Mouse (Mus musculus) heart, embryonic 12.5 days (tissue): ENCODE data around the gene AI413582. TPM values are rescaled to one million over a fixed set of nuclear protein-coding genes. Genes with fewer than 3 reads are reported as not detected.

Experiments
- ATAC-seq: fragments of 200-750 bp; cut with Nextera tagmentation; 2 replicates; pipeline ENCODE4 v1.8.0; 2017; ENCODE audit warnings: moderate TSS enrichment, moderate library complexity; ENCODE audit not compliant: insufficient number of reproducible peaks, low FRiP score
- H3K27ac ChIP-seq: fragments of 300-500 bp; sonication (generic); 2 replicates; pipeline ENCODE4 v1.5.1; 2016; ENCODE audit warnings: mild to moderate bottlenecking, moderate library complexity; ENCODE audit not compliant: poor library complexity, severe bottlenecking
- H3K27me3 ChIP-seq: fragments of 300-500 bp; sonication (generic); replicated peaks from 2 replicates; pipeline ENCODE4 v1.6.1; 2016; ENCODE audit warnings: mild to moderate bottlenecking, moderate library complexity
- H3K36me3 ChIP-seq: fragments of 300-500 bp; sonication (generic); 2 replicates; pipeline ENCODE4 v1.6.1; 2016; ENCODE audit warnings: mild to moderate bottlenecking, moderate library complexity
- H3K4me1 ChIP-seq: fragments of 300-500 bp; sonication (generic); replicated peaks from 2 replicates; pipeline ENCODE4 v1.6.1; 2016; ENCODE audit warnings: mild to moderate bottlenecking
- H3K4me2 ChIP-seq: fragments of 300-500 bp; sonication (generic); 2 replicates; pipeline ENCODE4 v1.6.1; 2016; ENCODE audit warnings: mild to moderate bottlenecking, moderate library complexity
- H3K4me3 ChIP-seq: fragments of 300-500 bp; sonication (generic); 2 replicates; pipeline ENCODE4 v1.5.1; 2016; ENCODE audit warnings: mild to moderate bottlenecking
- H3K9ac ChIP-seq: fragments of 300-500 bp; sonication (generic); 2 replicates; pipeline ENCODE4 v1.6.1; 2016; ENCODE audit warnings: mild to moderate bottlenecking, moderate library complexity
- H3K9me3 ChIP-seq: fragments of 300-500 bp; sonication (generic); replicated peaks from 2 replicates; pipeline ENCODE4 v1.6.1; 2016; ENCODE audit warnings: mild to moderate bottlenecking, moderate library complexity
- WGBS: fragments of 180-500 bp; shearing (Covaris S2); methylation state at CpG from one replicate; pipeline ENCODE4 v1.1.7; 2016; 5-methylcytosine and 5-hydroxymethylcytosine counted together
- polyA plus RNA-seq: library from polyadenylated mRNA; unstranded; fragments of >200 nt; fragmentation: Nextera tagmentation; extraction: Ambion mirVana; gene quantifications from 2 replicates; pipeline ENCODE4 v1.2.1, GENCODE M21; 2016

Gene AI413582
- polyA plus RNA-seq, 1 experiment from 2014 or later: 14.9 TPM

DNA sequence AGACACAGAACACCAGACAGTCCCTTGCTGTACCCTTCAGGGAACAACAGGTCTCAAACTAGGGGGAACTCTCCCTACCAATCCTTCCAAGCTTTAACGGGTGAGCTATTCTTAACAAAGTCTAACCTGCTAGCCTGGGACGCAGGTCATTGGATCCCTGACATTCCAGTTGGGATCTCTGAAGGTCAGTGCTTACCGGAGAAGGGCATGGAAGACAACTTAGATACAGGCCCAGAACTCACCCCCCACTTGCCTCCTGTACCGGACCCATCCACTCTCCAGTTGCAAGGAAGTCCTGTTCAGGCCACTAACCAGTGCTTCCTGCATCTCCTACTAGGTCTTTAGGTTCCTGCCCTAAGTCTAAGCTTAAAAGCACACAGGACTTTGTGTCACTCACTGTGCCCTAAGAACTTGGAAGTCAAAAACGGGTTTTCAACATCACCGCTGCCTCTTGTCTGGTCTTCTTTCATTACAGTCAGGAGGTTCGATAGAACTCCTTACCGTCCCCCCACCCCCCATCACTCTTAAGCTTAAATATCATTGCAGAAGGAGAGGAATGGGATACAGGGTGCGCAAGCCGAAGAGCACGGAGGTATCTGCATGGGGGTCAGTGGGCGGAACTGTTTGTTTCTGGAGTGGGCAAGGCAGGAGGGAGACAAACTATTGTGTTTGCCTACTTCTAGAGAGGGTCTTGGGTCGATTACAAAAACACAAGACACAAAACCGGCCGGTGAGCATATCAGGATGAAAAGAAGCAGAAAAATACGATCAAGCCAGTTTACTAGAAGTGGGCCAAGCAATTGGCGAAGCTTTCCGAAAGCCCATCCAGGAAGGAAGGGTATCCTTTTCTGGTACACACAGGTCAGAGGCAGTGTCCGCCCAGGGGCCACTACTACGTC is 11.2 kb downstream of the AI413582 start:
- Histone ChIP-seq H3K4me2 (peak overlapping the region; percentile 96), H3K4me3 (peak overlapping the region; percentile 78), H3K9ac (peak overlapping the region; percentile 81), H3K27me3 (no peaks in the 10 kb centered on the region), H3K9me3 (no peaks in the 10 kb centered on the region), H3K4me1 (peaks cover 43% of the 10 kb centered on the region), H3K36me3 (no peaks in the 10 kb centered on the region), H3K27ac (peak overlapping the region; percentile 95)
- WGBS: 41% methylated on average over 20 of the region's 20 CpGs
- ATAC-seq: no peak

DNA sequence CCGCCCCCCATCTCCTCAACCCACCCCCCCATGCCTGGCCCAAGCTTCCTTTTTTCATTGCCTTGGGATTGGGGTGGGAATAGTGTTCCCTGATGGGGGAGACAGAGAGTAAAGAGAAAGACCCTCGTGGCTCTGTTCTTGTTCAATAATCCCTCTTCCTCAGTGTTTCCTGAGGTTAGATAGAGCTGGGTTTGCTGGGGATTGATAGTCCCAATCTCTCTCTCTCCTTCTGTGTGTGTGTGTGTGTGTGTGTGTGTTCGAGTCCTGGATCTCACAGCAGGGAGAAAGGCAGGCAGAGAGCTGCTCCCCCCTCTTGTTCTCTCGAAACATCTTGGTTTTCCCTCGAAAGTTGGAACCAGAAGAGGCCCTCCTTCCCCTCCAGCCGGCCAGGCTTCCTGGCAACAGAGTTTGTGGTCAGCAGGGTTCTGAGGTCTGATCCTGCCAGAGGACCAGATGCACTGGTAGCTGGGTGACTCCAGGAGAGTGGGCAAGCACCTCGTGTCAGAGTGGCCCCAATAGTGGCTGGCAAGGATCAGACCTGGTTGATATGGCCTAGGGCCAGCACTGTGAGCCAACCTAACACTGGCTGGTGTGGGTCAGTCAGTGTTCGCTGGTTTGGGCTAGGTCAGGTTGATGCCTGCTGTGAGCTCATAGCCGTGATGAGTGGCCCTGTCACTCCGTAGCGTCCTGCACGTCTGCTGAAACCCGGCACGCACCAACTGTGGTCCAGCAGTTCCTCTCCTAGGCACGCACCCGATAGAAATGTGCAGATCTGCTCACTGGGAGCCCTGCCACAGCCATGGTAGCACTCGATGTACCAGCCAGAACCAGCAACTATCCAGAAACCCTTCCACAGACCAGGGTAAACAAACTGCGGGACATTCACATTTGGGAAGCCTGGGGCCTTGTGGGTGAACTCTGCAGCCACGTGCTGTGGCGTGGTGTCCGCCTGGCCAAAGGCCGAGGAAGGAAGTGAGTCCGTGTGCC is 13.0 kb downstream of the AI413582 start:
- WGBS: 76% methylated on average over 23 of the region's 23 CpGs
- no peak overlapping the region for H3K4me3 ChIP-seq
- ATAC-seq: no peak
- no peak overlapping the region for H3K27ac ChIP-seq
- no peaks in the 10 kb centered on the region for H3K27me3 ChIP-seq
- no peaks in the 10 kb centered on the region for H3K36me3 ChIP-seq
- no peaks in the 10 kb centered on the region for H3K9me3 ChIP-seq
- H3K4me2 ChIP-seq: no peak overlapping the region
- no peak overlapping the region for H3K9ac ChIP-seq
- H3K4me1 ChIP-seq: peaks cover 34% of the 10 kb centered on the region

DNA sequence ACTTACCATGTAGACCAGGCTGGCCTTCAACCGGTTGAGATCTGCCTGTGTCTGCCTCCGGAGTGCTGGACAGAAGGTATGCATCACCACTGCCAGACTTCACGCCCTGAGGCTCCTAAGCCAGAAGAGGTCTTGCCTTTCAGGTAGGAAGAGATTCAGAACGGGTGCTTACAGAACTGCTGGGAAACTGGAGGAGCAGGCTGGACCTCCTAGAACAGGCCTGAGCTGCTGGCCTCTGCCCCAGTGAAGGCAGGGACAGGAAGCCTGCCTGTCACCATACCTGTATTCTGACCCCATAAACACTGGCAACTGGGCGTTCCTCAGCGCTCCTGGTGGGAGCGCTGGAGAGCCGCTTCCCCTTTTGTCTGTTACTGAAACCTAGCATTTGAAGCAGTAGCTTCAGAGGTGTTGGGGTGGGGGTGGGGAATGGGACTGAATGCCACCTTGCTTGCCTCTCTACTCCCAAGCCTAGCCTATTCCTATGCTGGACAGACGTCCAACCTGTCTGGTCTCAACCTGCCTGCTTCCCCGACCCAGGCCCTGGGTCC is 14.1 kb downstream of the AI413582 start:
- H3K27me3 ChIP-seq: no peaks in the 10 kb centered on the region
- H3K27ac ChIP-seq: no peak overlapping the region
- no peak overlapping the region for H3K4me3 ChIP-seq
- H3K9ac ChIP-seq: no peak overlapping the region
- H3K4me2 ChIP-seq: no peak overlapping the region
- no peak for ATAC-seq
- H3K9me3 ChIP-seq: no peaks in the 10 kb centered on the region
- H3K36me3 ChIP-seq: no peaks in the 10 kb centered on the region
- WGBS: 63% methylated on average over 10 of the region's 10 CpGs
- H3K4me1 ChIP-seq: peaks cover 40% of the 10 kb centered on the region

GRCm38 (mm10) chr17:27549234-27549633 is 16.3 kb downstream of the AI413582 start:
- no peak overlapping the region for H3K4me2 ChIP-seq

DNA sequence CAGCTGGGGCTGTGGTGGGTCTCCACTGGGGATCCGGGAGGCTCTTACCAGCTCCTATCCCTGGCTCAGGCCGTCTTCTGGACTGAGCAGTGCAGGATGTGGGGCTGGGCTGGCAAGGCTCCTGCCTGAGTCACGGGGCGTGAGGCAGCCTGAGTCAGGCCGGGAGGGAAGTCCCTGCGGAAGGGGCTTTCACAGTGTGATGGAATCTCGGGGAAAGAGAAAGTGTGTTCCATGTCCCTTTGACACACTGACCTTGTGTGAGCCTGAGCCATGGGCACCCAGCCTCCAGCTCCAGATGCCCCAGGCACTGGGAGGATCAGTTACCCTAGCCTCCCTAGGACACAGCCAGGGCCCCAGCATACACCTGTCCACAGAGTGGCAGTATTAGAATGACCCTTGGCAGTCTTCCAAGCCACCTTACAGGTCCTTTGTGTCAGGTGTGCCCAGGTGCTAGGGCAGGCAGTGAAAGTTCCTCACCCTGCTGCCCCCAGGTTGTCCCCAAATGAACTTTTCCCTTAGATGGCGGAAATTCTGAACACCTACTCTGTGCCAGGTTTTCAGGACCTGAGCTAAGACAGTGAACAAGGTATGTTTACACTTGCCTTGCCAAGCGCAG is 18.2 kb downstream of the AI413582 start:
- ATAC-seq: 0 out of 2 replicates have a peak, but pooled peaks have one; percentile 34
- no peak overlapping the region for H3K4me3 ChIP-seq
- WGBS: 58% methylated on average over 9 of the region's 9 CpGs

More at GRCm38 (mm10) chr17:27549234-27549633, 16.3 kb downstream of the AI413582 start:
- Histone ChIP-seq H3K27ac (no peak overlapping the region), H3K9me3 (no peaks in the 10 kb centered on the region), H3K27me3 (0 out of 2 replicates have a peak, but pooled peaks cover 5% of the 10 kb centered on the region), H3K9ac (no peak overlapping the region; the same call in 1 of the 2 replicates), H3K4me1 (peaks cover 23% of the 10 kb centered on the region), H3K4me3 (no peak overlapping the region), H3K36me3 (no peaks in the 10 kb centered on the region)
- WGBS: 59% methylated on average over 8 of the region's 8 CpGs
- no peak for ATAC-seq

DNA sequence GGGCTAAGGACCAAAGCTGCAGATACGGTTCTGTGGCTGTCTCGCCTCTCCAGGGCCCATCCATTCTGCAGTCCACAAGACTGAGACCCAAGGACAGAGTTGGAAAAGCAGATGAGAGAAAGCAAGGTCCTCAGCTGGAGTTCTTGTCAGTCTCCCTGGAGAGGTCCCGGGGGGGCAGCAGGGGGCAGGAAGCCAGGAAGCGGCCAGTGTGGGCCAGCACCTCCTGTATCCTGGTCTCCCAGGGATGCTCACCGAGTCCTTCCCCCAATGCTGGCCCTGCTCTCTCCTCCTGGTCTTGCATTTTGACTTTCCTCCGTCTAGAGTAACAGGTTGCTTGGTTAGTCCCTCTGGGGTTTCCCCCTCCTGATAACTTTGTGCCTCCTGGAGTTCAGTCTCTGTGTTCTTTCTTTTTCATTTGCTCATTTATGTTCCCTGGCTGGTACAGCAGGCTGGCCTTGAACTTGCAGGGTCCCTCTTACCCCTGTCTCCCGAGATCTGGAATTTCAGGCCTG is 18.9 kb downstream of the AI413582 start:
- no peak overlapping the region for H3K4me3 ChIP-seq
- H3K4me1 ChIP-seq: peaks cover 22% of the 10 kb centered on the region
- no peak overlapping the region for H3K4me2 ChIP-seq
- H3K9ac ChIP-seq: no peak overlapping the region
- H3K27ac ChIP-seq: no peak overlapping the region
- WGBS: 58% methylated on average over 7 of the region's 7 CpGs
- ATAC-seq: no peak
- no peaks in the 10 kb centered on the region for H3K9me3 ChIP-seq
- 0 out of 2 replicates have a peak, but pooled peaks cover 5% of the 10 kb centered on the region for H3K27me3 ChIP-seq
- H3K36me3 ChIP-seq: no peaks in the 10 kb centered on the region

More for the DNA sequence above, 18.2 kb downstream of the AI413582 start:
- Histone ChIP-seq H3K9me3 (no peaks in the 10 kb centered on the region), H3K4me2 (no peak overlapping the region), H3K27me3 (0 out of 2 replicates have a peak, but pooled peaks cover 5% of the 10 kb centered on the region), H3K36me3 (no peaks in the 10 kb centered on the region), H3K9ac (no peak overlapping the region), H3K4me1 (peaks cover 22% of the 10 kb centered on the region), H3K27ac (no peak overlapping the region)

GRCm38 (mm10) chr17:27545991-27546390 is 19.6 kb downstream of the AI413582 start:
- no peaks in the 10 kb centered on the region for H3K9me3 ChIP-seq
- no peak for ATAC-seq
- peaks cover 22% of the 10 kb centered on the region for H3K4me1 ChIP-seq
- no peak overlapping the region for H3K27ac ChIP-seq
- H3K27me3 ChIP-seq: 0 out of 2 replicates have a peak, but pooled peaks cover 5% of the 10 kb centered on the region
- no peaks in the 10 kb centered on the region for H3K36me3 ChIP-seq
- WGBS: 44% methylated on average over 12 of the region's 12 CpGs
- no peak overlapping the region for H3K4me3 ChIP-seq
- H3K4me2 ChIP-seq: no peak overlapping the region
- H3K9ac ChIP-seq: no peak overlapping the region

- no peaks in the 10 kb centered on the region for H3K36me3 ChIP-seq
- H3K27ac ChIP-seq: no peak overlapping the region
- 77% methylated on average over 11 of the region's 11 CpGs for WGBS
- H3K4me1 ChIP-seq: peaks cover 20% of the 10 kb centered on the region
- H3K27me3 ChIP-seq: 0 out of 2 replicates have a peak, but pooled peaks cover 5% of the 10 kb centered on the region
- H3K4me2 ChIP-seq: no peak overlapping the region
- no peak overlapping the region for H3K9ac ChIP-seq
- H3K4me3 ChIP-seq: no peak overlapping the region
- no peak for ATAC-seq
- no peaks in the 10 kb centered on the region for H3K9me3 ChIP-seq
Measured at GRCm38 (mm10) chr17:27544551-27544950, 21.0 kb downstream of the AI413582 start.

- Histone ChIP-seq H3K9ac (no peak overlapping the region), H3K27me3 (0 out of 2 replicates have a peak, but pooled peaks cover 5% of the 10 kb centered on the region), H3K27ac (no peak overlapping the region), H3K9me3 (no peaks in the 10 kb centered on the region), H3K4me1 (peaks cover 5% of the 10 kb centered on the region; the same call in 1 of the 2 replicates), H3K4me3 (no peak overlapping the region), H3K4me2 (no peak overlapping the region), H3K36me3 (no peaks in the 10 kb centered on the region)
- no peak for ATAC-seq
- WGBS: 81% methylated on average over 3 of the region's 3 CpGs
Measured at GRCm38 (mm10) chr17:27541984-27542383, 23.6 kb downstream of the AI413582 start.

- no peak overlapping the region for H3K27ac ChIP-seq
- no peak overlapping the region for H3K4me3 ChIP-seq
- H3K27me3 ChIP-seq: 0 out of 2 replicates have a peak, but pooled peaks cover 5% of the 10 kb centered on the region
- ATAC-seq: no peak
- 73% methylated on average over 2 of the region's 2 CpGs for WGBS
- no peaks in the 10 kb centered on the region for H3K9me3 ChIP-seq
- no peak overlapping the region for H3K4me2 ChIP-seq
- H3K36me3 ChIP-seq: no peaks in the 10 kb centered on the region
- peaks cover 4% of the 10 kb centered on the region; the same call in 1 of the 2 replicates for H3K4me1 ChIP-seq
- H3K9ac ChIP-seq: no peak overlapping the region
Measured at GRCm38 (mm10) chr17:27541261-27541660, 24.3 kb downstream of the AI413582 start.
